Mouse (Mus musculus): ENCODE measurements around the gene Ell2.

DNA sequence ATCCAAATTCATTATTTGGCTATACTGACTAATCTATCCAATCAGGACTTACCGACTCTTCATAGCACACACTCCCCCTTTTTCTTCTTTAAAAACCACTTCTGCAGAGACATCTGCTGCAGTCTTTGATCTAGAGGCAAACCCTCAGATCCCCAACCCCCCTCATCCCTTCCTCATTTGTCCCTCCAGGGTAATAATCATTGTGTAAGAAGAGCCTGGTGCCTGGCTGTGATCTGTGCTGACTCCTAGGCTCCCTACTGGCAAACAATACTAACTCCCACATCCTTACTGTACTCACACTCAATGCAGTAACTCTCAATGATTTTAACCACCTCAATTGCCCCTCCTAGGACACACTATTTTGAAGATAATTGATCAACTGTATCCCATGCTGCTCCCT is 103.4 kb downstream of the Ell2 start:
- TF ChIP-seq POLR2A (IDR thresholded peaks at IDR 0.05; ENCODE audit: low read depth, low read length) = no peak
- no peak for TF ChIP-seq CTCF (IDR thresholded peaks at IDR 0.05; ENCODE audit: extremely low read depth, insufficient read depth, insufficient read length, insufficient replicate concordance)
